Mouse (Mus musculus) embryonic fibroblast, embryonic 13.5 days (primary cell): Measurements from ENCODE around the gene Lime1.

Experiments used
- CTCF ChIP-seq: IDR thresholded peaks from 2 replicates; pipeline ENCODE4 v1.5.1; 2011; ENCODE audit warnings: mild to moderate bottlenecking, control low read depth, low read length, moderate library complexity, borderline replicate concordance; ENCODE audit not compliant: insufficient read depth
- POLR2A ChIP-seq: IDR thresholded peaks from 2 replicates; pipeline ENCODE4 v1.6.1; 2011; ENCODE audit warnings: low read depth, mild to moderate bottlenecking, control low read depth, low read length, moderate library complexity

DNA sequence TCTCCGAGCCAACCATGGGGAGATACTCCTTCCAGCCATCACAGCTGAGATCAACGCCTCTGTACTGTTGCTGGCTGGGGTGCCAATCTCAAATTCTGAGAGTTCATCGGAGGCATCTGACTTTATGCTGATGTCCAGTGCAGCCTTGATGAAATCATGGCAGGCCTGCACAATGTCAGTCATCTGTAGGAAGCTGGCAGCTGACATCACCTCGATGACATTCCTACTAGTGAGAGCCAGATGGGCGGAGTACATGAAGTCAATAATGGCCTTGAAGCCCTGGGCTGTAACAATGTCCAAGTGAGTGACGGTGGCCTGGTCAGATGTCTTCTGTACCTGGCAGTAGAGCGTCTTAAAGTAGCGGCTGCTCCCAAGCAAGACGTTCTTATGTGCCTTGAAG lies 44.0 kb downstream of the Lime1 start:
- TF ChIP-seq CTCF, result no peak
- no peak for TF ChIP-seq POLR2A
